Mouse (Mus musculus): Measurements from ENCODE around the gene Ndufa3. TPM values are rescaled to one million over a fixed set of nuclear protein-coding genes. Genes with fewer than 3 reads are reported as not detected.
"Not testable (repeated sequence)": the region's sequence is repeated elsewhere in the genome, so short reads cannot be mapped to it uniquely, and the experiment has no call there.

The Ndufa3 gene
- total RNA-seq (2021) = 100 to 1,000 TPM; 490 to 497 TPM
- long read RNA-seq, experiment 1, transcript Ndufa3-201 (4 exons, 515 nt) = major isoform, 97 of 112 reads
- long read RNA-seq, experiment 1, partial matches to known transcripts = 10 of 112 reads
- long read RNA-seq, experiment 1, other reads (novel, unspliced or antisense) = 3 of 112 reads
- long read RNA-seq, experiment 2, transcript Ndufa3-201 (4 exons, 515 nt) = major isoform, 88 of 107 reads
- long read RNA-seq, experiment 2, partial matches to known transcripts = 12 of 107 reads
- long read RNA-seq, experiment 2, other reads (novel, unspliced or antisense) = 4 of 107 reads

GRCm38 (mm10) chr7:3617242-3617995 is at the start of gene Ndufa3:
Ndufa3 (plus strand) TSS chr7:3617373.
- Histone ChIP-seq H3K27ac (peak within 1 kb of the TSS; percentile 90), H3K4me3 (peak within 1 kb of the TSS; percentile 90)
- no peak for TF ChIP-seq CTCF (IDR thresholded peaks at IDR 0.05)
- DNase-seq (ENCODE audit: extremely low spot score in 1 of 2, low spot score in 2 of 2) = peak; percentile 83 to 89
- intact Hi-C loops (cut with DNase I) = loop anchor here (1.0 kb wide), 1 partner anchor 12 kb away; the partner anchor contains the start of genes Prpf31 and Tfpt

GRCm38 (mm10) chr7:3569725-3570124 is 47.4 kb upstream of the Ndufa3 start:
- intact Hi-C loops (cut with DNase I) = no loop called here
- TF ChIP-seq CTCF (IDR thresholded peaks at IDR 0.05) = peak; percentile 26
- DNase-seq (ENCODE audit: extremely low spot score in 1 of 2, low spot score in 2 of 2) = no peak
- H3K27ac ChIP-seq = no peak overlapping the region
- H3K4me3 ChIP-seq = no peak overlapping the region

DNA sequence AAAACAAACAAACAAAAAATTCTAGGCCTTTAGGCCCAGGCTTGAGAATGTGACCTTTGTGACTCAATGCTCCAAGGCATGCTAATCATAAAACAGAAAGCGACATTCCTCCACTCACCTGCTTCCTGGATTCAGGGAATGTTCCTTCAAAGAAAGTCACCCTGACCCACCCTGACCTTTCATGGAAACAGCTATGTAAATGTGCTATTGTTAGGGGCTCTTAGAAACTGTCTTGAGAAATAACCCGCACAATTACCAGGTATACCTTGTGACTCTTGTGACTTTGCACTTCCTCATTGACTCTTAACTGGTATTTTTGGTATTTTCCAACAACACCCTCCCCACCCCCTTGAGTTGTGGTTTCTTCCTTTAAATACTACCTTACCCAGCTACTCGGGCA is 46.6 kb upstream of the Ndufa3 start:
- intact Hi-C loops (cut with DNase I); DNase-seq (ENCODE audit: extremely low spot score in 1 of 2, low spot score in 2 of 2); H3K27ac ChIP-seq; H3K4me3 ChIP-seq: not testable (repeated sequence)

GRCm38 (mm10) chr7:3571847-3572246 is 45.3 kb upstream of the Ndufa3 start:
- intact Hi-C loops (cut with DNase I) = no loop called here
- no peak for DNase-seq (ENCODE audit: extremely low spot score in 1 of 2, low spot score in 2 of 2)
- no peak for TF ChIP-seq CTCF (IDR thresholded peaks at IDR 0.05)
- Histone ChIP-seq H3K4me3 (no peak overlapping the region), H3K27ac (no peak overlapping the region)

GRCm38 (mm10) chr7:3574216-3574615 is 43.0 kb upstream of the Ndufa3 start:
- peak; percentile 57 for TF ChIP-seq CTCF (IDR thresholded peaks at IDR 0.05)
- peak; percentile 36 to 41 for DNase-seq (ENCODE audit: extremely low spot score in 1 of 2, low spot score in 2 of 2)
- Histone ChIP-seq H3K4me3 (no peak overlapping the region), H3K27ac (no peak overlapping the region)
- intact Hi-C loops (cut with DNase I) = no loop called here

DNA sequence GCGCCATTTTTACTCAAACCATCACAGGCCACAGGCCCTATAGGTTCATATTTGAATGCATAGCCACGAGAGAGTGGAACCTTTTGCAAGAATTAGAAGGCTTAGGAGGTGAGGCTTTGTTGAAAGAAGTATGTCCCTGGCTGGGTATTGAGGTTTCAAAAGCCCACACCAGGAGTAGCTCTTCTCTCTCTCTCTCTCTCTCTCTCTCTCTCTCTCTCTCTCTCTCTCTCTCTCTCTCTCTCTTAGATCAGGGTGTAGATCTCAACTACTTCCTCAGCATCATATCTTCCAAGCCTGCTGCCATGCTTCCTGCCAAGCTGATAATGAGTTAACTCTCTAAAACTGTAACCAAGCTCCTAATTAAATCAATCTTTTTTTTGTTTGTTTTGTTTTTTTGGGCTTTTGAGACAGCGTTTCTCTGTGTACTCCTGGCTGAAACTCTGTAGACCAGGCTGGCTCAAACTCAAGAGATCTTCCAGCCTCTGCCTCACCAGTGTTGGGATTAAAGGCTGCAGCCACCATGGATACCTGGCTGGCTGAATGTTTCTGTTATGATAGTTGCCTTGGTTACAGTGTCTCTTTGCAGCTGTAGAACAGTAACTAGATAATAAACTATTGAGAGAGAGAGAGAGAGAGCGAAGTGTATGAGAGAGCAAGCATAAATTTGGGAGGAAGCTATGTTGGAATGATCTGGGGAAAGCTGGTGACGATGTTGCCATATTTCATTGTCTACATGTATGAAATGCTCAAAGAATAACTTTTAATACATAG is 40.6 kb upstream of the Ndufa3 start:
- Histone ChIP-seq H3K4me3 (no peak overlapping the region), H3K27ac (no peak overlapping the region)
- TF ChIP-seq CTCF (IDR thresholded peaks at IDR 0.05) = no peak
- intact Hi-C loops (cut with DNase I) = no loop called here
- DNase-seq (ENCODE audit: extremely low spot score in 1 of 2, low spot score in 2 of 2) = no peak

DNA sequence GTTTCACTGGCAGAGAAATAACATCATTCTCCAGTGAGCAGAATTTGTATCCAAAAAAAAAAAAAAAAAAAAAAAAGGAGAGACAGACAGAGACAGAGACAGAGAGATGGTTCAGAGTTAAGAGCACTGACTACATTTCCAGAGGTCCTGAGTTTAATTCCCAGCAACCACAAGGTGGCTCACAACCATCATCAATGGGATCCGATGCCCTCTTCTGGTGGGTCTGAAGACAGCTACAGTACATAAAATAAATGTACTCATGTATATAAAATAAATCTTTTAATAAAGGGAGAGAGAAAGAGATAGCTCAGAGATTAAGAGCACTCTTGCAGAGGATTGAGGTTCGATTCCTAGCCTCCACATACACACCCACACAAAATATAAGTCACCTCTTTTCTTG is 39.0 kb upstream of the Ndufa3 start:
- intact Hi-C loops (cut with DNase I) = no loop called here
- no peak for DNase-seq (ENCODE audit: extremely low spot score in 1 of 2, low spot score in 2 of 2)
- Histone ChIP-seq H3K4me3 (no peak overlapping the region), H3K27ac (no peak overlapping the region)
- no peak; the same call in 1 of the 2 replicates for TF ChIP-seq CTCF (IDR thresholded peaks at IDR 0.05)

DNA sequence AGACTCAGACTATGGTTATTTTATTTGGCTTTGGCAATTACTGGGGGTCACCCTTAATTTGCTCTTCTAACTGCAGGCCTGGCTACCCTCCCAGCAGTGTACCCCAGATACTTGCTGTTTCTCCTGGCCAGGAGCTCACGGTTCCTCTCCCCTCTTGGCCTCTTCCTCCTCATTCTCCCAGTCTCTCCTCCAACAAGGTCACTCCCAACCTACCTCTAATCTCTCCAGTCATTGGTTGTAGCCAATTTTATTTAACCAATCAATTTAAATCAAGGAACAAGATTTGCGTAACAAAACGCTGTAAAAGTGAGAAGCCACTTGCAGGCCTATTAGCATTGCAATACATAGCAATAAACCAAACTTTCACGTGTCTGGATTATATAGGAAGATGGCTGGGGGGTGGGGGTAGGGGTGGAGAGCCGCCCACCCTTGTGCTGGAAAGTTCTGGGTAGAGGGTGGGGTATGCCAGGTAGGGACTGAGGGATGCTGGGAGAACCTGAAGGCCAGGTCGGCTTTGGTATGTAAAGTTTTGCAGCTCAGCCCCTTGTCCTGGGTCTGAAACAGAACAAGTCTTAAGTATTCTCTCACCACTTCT is 38.1 kb upstream of the Ndufa3 start:
- no peak for TF ChIP-seq CTCF (IDR thresholded peaks at IDR 0.05)
- DNase-seq (ENCODE audit: extremely low spot score in 1 of 2, low spot score in 2 of 2) = no peak
- H3K4me3 ChIP-seq = no peak overlapping the region
- no peak overlapping the region for H3K27ac ChIP-seq
- intact Hi-C loops (cut with DNase I) = no loop called here

GRCm38 (mm10) chr7:3580029-3580428 is 37.1 kb upstream of the Ndufa3 start:
- no peak overlapping the region for H3K27ac ChIP-seq
- no peak for TF ChIP-seq CTCF (IDR thresholded peaks at IDR 0.05)
- DNase-seq (ENCODE audit: extremely low spot score in 1 of 2, low spot score in 2 of 2) = no peak
- H3K4me3 ChIP-seq = no peak overlapping the region
- intact Hi-C loops (cut with DNase I) = no loop called here

- Histone ChIP-seq H3K27ac (no peak overlapping the region), H3K4me3 (no peak overlapping the region)
- no peak for DNase-seq (ENCODE audit: extremely low spot score in 1 of 2, low spot score in 2 of 2)
- intact Hi-C loops (cut with DNase I) = no loop called here
- no peak for TF ChIP-seq CTCF (IDR thresholded peaks at IDR 0.05)
These were observed 31.4 kb upstream of the Ndufa3 start for GRCm38 (mm10) chr7:3585763-3586162.

DNA sequence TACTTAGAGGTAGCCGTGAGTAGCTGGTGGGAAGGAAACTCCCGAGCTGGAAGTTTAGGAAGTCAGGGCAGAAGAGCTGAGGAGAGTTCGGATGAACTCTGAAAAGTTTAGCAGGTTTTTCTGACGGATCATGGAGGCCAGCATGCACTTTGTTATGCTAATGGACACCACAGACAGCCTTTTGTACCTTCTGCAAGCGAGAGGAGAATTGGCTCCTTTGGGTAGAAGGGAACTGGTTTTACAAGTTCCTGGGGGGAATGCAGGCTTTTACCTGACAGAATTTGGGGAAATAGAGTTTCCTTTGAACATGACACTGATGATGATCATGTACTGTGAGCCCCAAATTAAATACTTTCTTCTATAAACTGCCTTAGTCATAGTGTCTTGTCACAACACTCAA is 30.9 kb upstream of the Ndufa3 start:
- intact Hi-C loops (cut with DNase I) = no loop called here
- H3K27ac ChIP-seq = no peak overlapping the region
- no peak for DNase-seq (ENCODE audit: extremely low spot score in 1 of 2, low spot score in 2 of 2)
- no peak for TF ChIP-seq CTCF (IDR thresholded peaks at IDR 0.05)
- H3K4me3 ChIP-seq = no peak overlapping the region

GRCm38 (mm10) chr7:3587292-3587691 is 29.9 kb upstream of the Ndufa3 start:
- Histone ChIP-seq H3K27ac (no peak overlapping the region), H3K4me3 (no peak overlapping the region)
- TF ChIP-seq CTCF (IDR thresholded peaks at IDR 0.05) = no peak
- intact Hi-C loops (cut with DNase I) = no loop called here
- DNase-seq (ENCODE audit: extremely low spot score in 1 of 2, low spot score in 2 of 2) = no peak

All from left cerebral cortex, adult 2 months (tissue).